Mouse (Mus musculus) neural tube, postnatal 0 days (tissue): Measurements from ENCODE around the gene Zfp712. TPM values are rescaled to one million over a fixed set of nuclear protein-coding genes. Genes with fewer than 3 reads are reported as not detected.

Experiments used
- polyA plus RNA-seq: library from polyadenylated mRNA; unstranded; fragments of >200 nt; fragmentation: Nextera tagmentation; extraction: Ambion mirVana; gene quantifications from 2 replicates; pipeline ENCODE4 v1.2.1, GENCODE M21; 2015

Gene Zfp712
- 3.8 and 4.7 TPM in 2 replicates for polyA plus RNA-seq

DNA sequence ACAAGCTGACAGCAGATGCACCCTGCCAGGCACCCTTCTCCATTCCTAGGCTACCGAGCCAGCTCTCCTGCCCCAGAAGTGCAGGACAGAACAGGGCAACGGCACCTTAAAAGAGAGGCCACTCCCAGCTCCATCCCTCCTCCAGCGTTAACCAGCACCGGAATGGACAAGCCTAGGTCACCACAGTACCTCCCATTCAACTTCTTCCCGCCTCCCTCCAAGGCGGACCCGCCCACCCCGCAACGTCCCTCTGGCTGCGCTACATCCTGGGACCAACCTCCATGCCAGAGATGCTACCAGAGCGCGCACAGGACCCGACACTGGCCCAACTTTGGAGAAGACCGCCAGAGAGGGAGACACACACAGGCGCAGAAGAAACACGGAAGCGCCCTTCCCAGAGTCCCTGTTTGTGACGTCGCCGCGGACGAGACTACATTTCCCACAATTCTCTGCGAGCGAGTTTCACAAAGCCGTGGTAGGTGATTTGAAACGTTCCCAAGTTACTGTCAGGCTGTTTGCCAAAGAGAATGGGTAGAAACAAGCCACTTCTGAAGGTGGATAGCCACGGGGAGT, at the start of gene Zfp712:
TSS of gene Zfp712 (minus strand) at position 385 of the 573 bp plus-strand sequence.

DNA sequence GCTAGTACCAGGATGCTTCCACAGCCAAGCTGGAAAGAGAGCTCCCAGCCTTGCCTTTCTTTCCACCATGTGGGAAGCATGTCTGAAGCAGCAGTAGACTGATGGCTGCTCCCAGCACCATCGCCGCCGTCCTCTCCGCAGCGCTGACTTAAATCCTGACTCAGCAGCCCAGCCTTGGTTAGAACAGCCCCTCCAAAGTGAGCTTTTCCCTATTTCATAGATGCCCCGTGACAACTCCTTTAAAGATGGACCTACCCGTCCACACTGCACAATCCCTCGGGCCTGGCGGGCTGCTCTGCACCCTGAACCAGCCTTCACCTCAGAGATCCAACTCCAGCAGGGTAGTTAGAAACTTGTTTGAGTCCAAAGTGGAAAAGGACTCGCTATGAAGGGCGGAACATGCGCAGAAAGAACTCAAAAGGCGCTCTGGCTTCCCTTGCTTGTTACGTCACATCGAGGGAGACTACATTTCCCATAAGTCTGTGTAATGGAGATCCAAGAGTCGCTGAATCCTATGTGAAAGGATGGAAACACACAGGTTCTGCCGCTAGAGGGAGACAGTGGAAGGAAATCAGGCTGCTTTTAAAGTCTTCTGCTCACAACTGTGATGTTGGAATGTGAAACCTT, 47.3 kb upstream of the Zfp712 start, which contains the start of gene Gm28557:
TSS of gene Gm28557 (minus strand) at position 411 of the 627 bp plus-strand sequence.

GRCm38 (mm10) chr13:67097876-67098275, 36.9 kb upstream of the Zfp712 start, which contains the start of gene Zfp708:
Zfp708 (minus strand) TSS chr13:67097976.

Other genes starting within 250 kb of the Zfp712 start
- 3.1 and 3.6 TPM in 2 replicates for gene Gm10767, start 156.3 kb downstream of the Zfp712 start, polyA plus RNA-seq
- 5.9 and 6.8 TPM in 2 replicates for gene Zfp708, start 36.8 kb upstream of the Zfp712 start, polyA plus RNA-seq
- 0.75 and 2.1 TPM in 2 replicates for gene Gm28557, start 47.4 kb upstream of the Zfp712 start, polyA plus RNA-seq
- 0.11 TPM in 1 of 2 replicates, not detected in the other for gene Rslcan18, start 55.1 kb upstream of the Zfp712 start, polyA plus RNA-seq
- gene Zfp759, start 60.5 kb upstream of the Zfp712 start, polyA plus RNA-seq: 3.1 and 3.5 TPM in 2 replicates
- 3.9 and 4.2 TPM in 2 replicates for gene Rsl1, start 112.0 kb upstream of the Zfp712 start, polyA plus RNA-seq
- gene Zfp455, start 133.3 kb upstream of the Zfp712 start, polyA plus RNA-seq: 1.6 and 2.1 TPM in 2 replicates
- gene Zfp458, start 217.3 kb upstream of the Zfp712 start, polyA plus RNA-seq: 4.7 and 5.2 TPM in 2 replicates
- gene Zfp457, start 245.3 kb upstream of the Zfp712 start, polyA plus RNA-seq: 0.39 and 1.1 TPM in 2 replicates